Mouse (Mus musculus) lung, postnatal 0 days (tissue): ENCODE measurements around the gene Gm13696. TPM values are rescaled to one million over a fixed set of nuclear protein-coding genes. Genes with fewer than 3 reads are reported as not detected.
"Not testable (repeated sequence)": the region's sequence is repeated elsewhere in the genome, so short reads cannot be mapped to it uniquely, and the experiment has no call there.

Source experiments
- ATAC-seq: fragments of 200-750 bp; cut with Nextera tagmentation; 2 replicates; pipeline ENCODE4 v1.8.0; 2017; ENCODE audit warnings: moderate library complexity
- DNase-seq: peaks from one replicate; pipeline ENCODE4 v3.0.0-alpha.2; 2016; ENCODE audit warnings: low spot score
- H3K27ac ChIP-seq: fragments of 300-500 bp; sonication (generic); 2 replicates; pipeline ENCODE4 v1.5.1; 2014; ENCODE audit warnings: antibody characterized with exemption, mild to moderate bottlenecking, low read length, mixed read lengths
- H3K27me3 ChIP-seq: fragments of 300-500 bp; sonication (generic); replicated peaks from 2 replicates; pipeline ENCODE4 v1.6.1; 2014; ENCODE audit warnings: low read length, mixed read lengths; ENCODE audit not compliant: insufficient read depth
- H3K36me3 ChIP-seq: fragments of 300-500 bp; sonication (generic); 2 replicates; pipeline ENCODE4 v1.6.1; 2014; ENCODE audit warnings: low read length, mixed read lengths; ENCODE audit not compliant: insufficient read depth
- H3K4me1 ChIP-seq: fragments of 300-500 bp; sonication (generic); 2 replicates; pipeline ENCODE4 v1.6.1; 2014; ENCODE audit warnings: antibody characterized with exemption, low read depth, low read length, mixed read lengths; ENCODE audit not compliant: insufficient read depth
- H3K4me2 ChIP-seq: fragments of 300-500 bp; sonication (generic); replicated peaks from 2 replicates; pipeline ENCODE4 v1.6.1; 2014; ENCODE audit warnings: low read depth, mild to moderate bottlenecking, low read length, moderate library complexity, mixed read lengths
- H3K4me3 ChIP-seq: fragments of 300-500 bp; sonication (generic); 2 replicates; pipeline ENCODE4 v1.5.1; 2014; ENCODE audit warnings: low read depth, low read length
- H3K9ac ChIP-seq: fragments of 300-500 bp; sonication (generic); replicated peaks from 2 replicates; pipeline ENCODE4 v1.6.1; 2014; ENCODE audit warnings: low read depth, mild to moderate bottlenecking
- H3K9me3 ChIP-seq: fragments of 300-500 bp; sonication (generic); 2 replicates; pipeline ENCODE4 v1.6.1; 2016; ENCODE audit warnings: low read length, mixed read lengths
- CTCF ChIP-seq: IDR thresholded peaks from 2 replicates; pipeline ENCODE4 v1.5.1; 2016; ENCODE audit warnings: antibody characterized with exemption, mild to moderate bottlenecking
- EP300 ChIP-seq: IDR thresholded peaks from 2 replicates; pipeline ENCODE4 v1.6.1; 2016; ENCODE audit warnings: antibody characterized with exemption, mild to moderate bottlenecking, control low read depth
- WGBS: fragments of 180-500 bp; shearing (Covaris S2); extraction: QIAGEN DNeasy Blood & Tissue Kit; methylation state at CpG from one replicate; pipeline ENCODE4 v1.1.7; 2014; 5-methylcytosine and 5-hydroxymethylcytosine counted together
- polyA plus RNA-seq: library from polyadenylated mRNA; unstranded; fragments of >200 nt; fragmentation: Nextera tagmentation; extraction: Ambion mirVana; gene quantifications from 2 replicates; pipeline ENCODE4 v1.2.1, GENCODE M21; 2015

Gm13696 gene
- not detected in 2 replicates for polyA plus RNA-seq

DNA sequence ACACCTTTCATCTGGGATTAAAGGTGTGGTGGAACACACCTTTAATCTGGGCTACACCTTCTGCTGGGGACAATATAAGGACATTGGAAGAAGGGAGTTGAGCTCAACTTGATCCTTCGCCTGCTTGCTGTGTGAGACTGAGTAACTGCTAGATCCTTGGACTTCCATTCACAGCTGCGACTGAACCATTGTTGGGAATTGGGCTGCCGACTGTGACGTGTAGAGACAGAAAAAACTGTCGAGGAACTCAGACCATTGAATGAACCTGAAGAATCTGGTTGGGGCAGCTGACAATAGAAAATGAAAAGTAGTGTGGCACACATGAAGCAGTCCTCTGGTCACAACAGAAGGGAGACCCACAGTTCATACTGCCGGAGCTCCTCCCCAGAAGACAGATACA is at the start of gene Gm13696:
Gene Gm13696 (plus strand): TSS at position 301 of the 400 bp plus-strand sequence.
- WGBS: no CpG with 5 or more reads among the region's 6 CpGs

GRCm38 (mm10) chr2:83929478-83930088 is 43.3 kb upstream of the Gm13696 start:
- Histone ChIP-seq H3K4me1 (no peaks in the 10 kb centered on the region), H3K27me3 (no peaks in the 10 kb centered on the region), H3K27ac (no peak overlapping the region), H3K9me3 (no peaks in the 10 kb centered on the region), H3K36me3 (no peaks in the 10 kb centered on the region), H3K4me3 (no peak overlapping the region), H3K9ac (no peak overlapping the region), H3K4me2 (no peak overlapping the region)
- 49% methylated on average over 2 of the region's 2 CpGs for WGBS
- TF ChIP-seq CTCF (no peak), EP300 (no peak)
- ATAC-seq (no peak), DNase-seq (no peak)

More for the DNA sequence above, at the start of gene Gm13696:
- not testable (repeated sequence) for H3K36me3 ChIP-seq, H3K9me3 ChIP-seq, H3K4me3 ChIP-seq, H3K9ac ChIP-seq, DNase-seq, H3K4me2 ChIP-seq, ATAC-seq, H3K4me1 ChIP-seq, H3K27ac ChIP-seq, H3K27me3 ChIP-seq

DNA sequence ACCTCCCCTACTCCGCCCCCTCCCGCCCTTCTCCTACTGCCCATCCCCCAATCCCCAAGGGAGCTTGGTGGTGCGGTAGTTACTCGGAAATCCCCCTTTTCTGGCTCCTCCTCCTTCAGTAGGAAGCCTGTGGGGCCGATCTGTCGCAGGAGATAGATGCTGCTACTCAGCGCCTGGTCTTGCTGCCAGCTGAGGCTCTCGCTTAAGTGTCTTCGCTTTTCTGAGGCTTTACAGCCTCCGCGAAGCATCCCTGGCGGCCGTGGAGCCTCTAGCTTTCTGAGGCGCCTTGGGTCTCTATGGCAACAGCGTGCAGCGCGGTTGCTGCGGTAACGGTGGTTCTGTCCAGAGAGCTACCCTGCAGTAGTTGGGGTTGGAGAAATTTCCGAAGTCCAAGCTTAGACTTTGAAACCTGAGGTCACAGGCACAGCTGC is 32.0 kb upstream of the Gm13696 start, which contains the start of gene Zswim2:
Gene Zswim2 (minus strand): TSS at position 298 of the 431 bp plus-strand sequence.
- Histone ChIP-seq H3K9me3 (no peaks in the 10 kb centered on the region), H3K27me3 (no peaks in the 10 kb centered on the region), H3K9ac (no peak within 1 kb of the TSS), H3K4me1 (no peaks in the 10 kb centered on the region), H3K4me2 (0 out of 2 replicates have a peak within 1 kb of the TSS, but pooled peaks have one; percentile 17), H3K36me3 (no peaks in the 10 kb centered on the region), H3K4me3 (no peak within 1 kb of the TSS; the same call in 1 of the 2 replicates), H3K27ac (no peak within 1 kb of the TSS)
- under 1% methylated on average over 20 of the region's 20 CpGs for WGBS
- no peak for DNase-seq
- TF ChIP-seq EP300 (no peak), CTCF (no peak)
- ATAC-seq: no peak

DNA sequence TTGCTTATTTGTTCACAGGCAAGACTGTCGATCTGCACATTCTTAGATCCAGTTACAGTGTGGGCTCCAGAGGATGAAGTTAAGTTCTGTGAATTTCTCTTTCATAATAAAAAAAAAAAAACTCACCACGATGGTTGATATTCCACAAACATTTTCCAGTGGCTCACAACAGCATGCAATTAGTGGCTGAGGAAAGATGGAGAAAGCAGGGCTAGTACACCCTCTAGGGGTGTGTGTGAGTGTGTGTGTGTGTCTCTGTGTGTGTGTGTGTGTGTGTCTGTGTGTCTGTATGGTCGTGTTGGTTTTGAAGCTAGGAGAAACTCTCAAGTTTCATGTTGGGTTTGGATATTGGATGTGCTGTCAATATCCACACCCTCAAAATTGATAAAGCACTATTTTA is 31.5 kb upstream of the Gm13696 start:
- 33% methylated on average over 3 of the region's 3 CpGs for WGBS
- H3K36me3 ChIP-seq: no peaks in the 10 kb centered on the region
- no peak overlapping the region for H3K27ac ChIP-seq
- H3K4me3 ChIP-seq: no peak overlapping the region
- TF ChIP-seq CTCF: no peak
- TF ChIP-seq EP300: no peak
- H3K4me2 ChIP-seq: 0 out of 2 replicates have a peak overlapping the region, but pooled peaks have one; percentile 17
- no peaks in the 10 kb centered on the region for H3K27me3 ChIP-seq
- DNase-seq (no peak), ATAC-seq (no peak)
- no peaks in the 10 kb centered on the region for H3K4me1 ChIP-seq
- H3K9ac ChIP-seq: no peak overlapping the region
- H3K9me3 ChIP-seq: no peaks in the 10 kb centered on the region

DNA sequence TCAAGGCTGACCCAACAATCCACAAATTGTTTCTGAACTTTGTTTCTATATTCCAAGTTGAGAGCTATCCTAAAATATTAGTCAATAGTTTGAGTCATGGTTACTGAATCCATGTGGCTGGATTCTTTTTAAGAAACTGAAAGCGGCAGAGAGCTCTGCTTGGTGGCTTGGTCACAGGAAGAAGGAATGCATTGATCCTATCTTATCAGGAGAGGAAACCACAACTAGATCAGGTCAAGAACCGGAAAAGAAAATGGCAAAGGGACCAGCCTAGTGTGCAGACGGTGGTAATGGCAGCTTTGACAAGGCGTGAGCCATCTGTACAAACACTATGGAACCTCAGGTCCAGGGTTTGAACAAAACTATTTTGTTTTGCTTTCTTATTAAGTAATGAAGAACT is 31.1 kb upstream of the Gm13696 start:
- DNase-seq: no peak
- no peak for TF ChIP-seq CTCF
- TF ChIP-seq EP300: no peak
- Histone ChIP-seq H3K9me3 (no peaks in the 10 kb centered on the region), H3K27ac (no peak overlapping the region), H3K4me2 (no peak overlapping the region), H3K4me3 (no peak overlapping the region), H3K4me1 (no peaks in the 10 kb centered on the region), H3K27me3 (no peaks in the 10 kb centered on the region), H3K36me3 (no peaks in the 10 kb centered on the region), H3K9ac (no peak overlapping the region)
- WGBS: 44% methylated on average over 4 of the region's 4 CpGs
- no peak for ATAC-seq

DNA sequence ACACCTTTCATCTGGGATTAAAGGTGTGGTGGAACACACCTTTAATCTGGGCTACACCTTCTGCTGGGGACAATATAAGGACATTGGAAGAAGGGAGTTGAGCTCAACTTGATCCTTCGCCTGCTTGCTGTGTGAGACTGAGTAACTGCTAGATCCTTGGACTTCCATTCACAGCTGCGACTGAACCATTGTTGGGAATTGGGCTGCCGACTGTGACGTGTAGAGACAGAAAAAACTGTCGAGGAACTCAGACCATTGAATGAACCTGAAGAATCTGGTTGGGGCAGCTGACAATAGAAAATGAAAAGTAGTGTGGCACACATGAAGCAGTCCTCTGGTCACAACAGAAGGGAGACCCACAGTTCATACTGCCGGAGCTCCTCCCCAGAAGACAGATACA is 17.5 kb upstream of the Gm13696 start, which contains the start of gene Gm13698:
Gene Gm13698 (plus strand): TSS at position 301 of the 400 bp plus-strand sequence.
- not testable (repeated sequence) for DNase-seq, H3K36me3 ChIP-seq, H3K4me2 ChIP-seq, ATAC-seq, H3K27ac ChIP-seq, H3K9ac ChIP-seq, H3K9me3 ChIP-seq, H3K27me3 ChIP-seq, H3K4me1 ChIP-seq, H3K4me3 ChIP-seq
- WGBS: no CpG with 5 or more reads among the region's 6 CpGs

- H3K9ac ChIP-seq, H3K27ac ChIP-seq, H3K9me3 ChIP-seq, ATAC-seq, H3K4me1 ChIP-seq, H3K36me3 ChIP-seq, H3K27me3 ChIP-seq, DNase-seq, H3K4me2 ChIP-seq, H3K4me3 ChIP-seq: not testable (repeated sequence)
- WGBS: no CpG with 5 or more reads among the region's 6 CpGs
Measured at GRCm38 (mm10) chr2:83961203-83961602, 11.7 kb upstream of the Gm13696 start, which contains the start of gene Gm13693. TSS of gene Gm13693 (plus strand) at chr2:83961503.

DNA sequence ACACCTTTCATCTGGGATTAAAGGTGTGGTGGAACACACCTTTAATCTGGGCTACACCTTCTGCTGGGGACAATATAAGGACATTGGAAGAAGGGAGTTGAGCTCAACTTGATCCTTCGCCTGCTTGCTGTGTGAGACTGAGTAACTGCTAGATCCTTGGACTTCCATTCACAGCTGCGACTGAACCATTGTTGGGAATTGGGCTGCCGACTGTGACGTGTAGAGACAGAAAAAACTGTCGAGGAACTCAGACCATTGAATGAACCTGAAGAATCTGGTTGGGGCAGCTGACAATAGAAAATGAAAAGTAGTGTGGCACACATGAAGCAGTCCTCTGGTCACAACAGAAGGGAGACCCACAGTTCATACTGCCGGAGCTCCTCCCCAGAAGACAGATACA is 5.9 kb upstream of the Gm13696 start, which contains the start of gene Gm13695:
Gene Gm13695 (plus strand): TSS at position 301 of the 400 bp plus-strand sequence.
- not testable (repeated sequence) for H3K4me2 ChIP-seq, H3K9me3 ChIP-seq, H3K36me3 ChIP-seq, H3K27me3 ChIP-seq, ATAC-seq, H3K9ac ChIP-seq, H3K4me1 ChIP-seq, H3K27ac ChIP-seq, DNase-seq, H3K4me3 ChIP-seq
- no CpG with 5 or more reads among the region's 6 CpGs for WGBS

GRCm38 (mm10) chr2:83978633-83979032 is 5.7 kb downstream of the Gm13696 start, which contains the start of gene Gm13694:
TSS of gene Gm13694 (plus strand) at chr2:83978933.
- H3K36me3 ChIP-seq, H3K27me3 ChIP-seq, H3K9ac ChIP-seq, H3K27ac ChIP-seq, DNase-seq, H3K9me3 ChIP-seq, H3K4me1 ChIP-seq, ATAC-seq, H3K4me3 ChIP-seq, H3K4me2 ChIP-seq: not testable (repeated sequence)
- WGBS: no CpG with 5 or more reads among the region's 6 CpGs
